Mouse (Mus musculus): ENCODE data around the gene Ift81. TPM values are rescaled to one million over a fixed set of nuclear protein-coding genes. Genes with fewer than 3 reads are reported as not detected.

The Ift81 gene
- total RNA-seq, 2 experiments from 2014 or later, result 3.7 to 6.2 TPM

GRCm38 (mm10) chr5:122524244-122524643 is 90.1 kb downstream of the Ift81 start:
- intact Hi-C loops (cut with DNase I; ENCODE audit: low total_unique reads), result no loop called here
- DNase-seq, result no peak

- DNase-seq, result no peak
- intact Hi-C loops (cut with DNase I; ENCODE audit: low total_unique reads), result no loop called here
These were observed 93.2 kb downstream of the Ift81 start for GRCm38 (mm10) chr5:122521130-122521473.

GRCm38 (mm10) chr5:122520254-122521129 is 93.8 kb downstream of the Ift81 start:
- no peak for DNase-seq
- intact Hi-C loops (cut with DNase I; ENCODE audit: low total_unique reads), result no loop called here

DNA sequence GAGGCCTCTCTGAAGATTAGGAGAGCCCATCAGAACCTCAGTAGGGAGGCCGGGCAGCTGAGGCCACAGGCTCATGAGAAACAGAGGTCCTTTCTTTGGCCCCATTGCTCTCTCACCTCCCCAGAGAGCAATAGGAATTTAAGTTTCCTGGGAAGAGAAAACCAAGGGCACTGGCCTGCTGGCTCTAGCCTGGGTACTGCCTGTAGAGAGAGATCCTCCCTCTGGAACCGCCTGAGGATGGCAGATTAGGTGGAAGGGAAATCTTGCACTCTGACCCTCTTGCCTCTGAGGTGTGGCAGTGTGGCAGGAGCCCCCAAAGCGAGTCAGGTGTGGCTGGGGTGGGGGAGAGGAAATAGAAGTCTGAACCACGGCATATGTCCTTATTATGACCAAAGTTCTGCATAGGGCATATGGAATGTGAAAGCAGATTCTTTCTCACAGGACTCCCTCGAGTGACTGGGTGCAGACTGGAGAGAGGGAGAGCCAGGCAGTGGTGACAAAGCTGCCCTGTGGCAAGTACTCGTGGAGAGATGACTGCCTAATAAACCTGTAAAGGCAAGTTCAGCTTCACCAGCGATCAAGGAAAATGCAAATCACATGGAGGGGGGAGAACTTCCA is 95.2 kb downstream of the Ift81 start:
- no peak for DNase-seq
- intact Hi-C loops (cut with DNase I; ENCODE audit: low total_unique reads), result no loop called here

GRCm38 (mm10) chr5:122518247-122518646 is 96.1 kb downstream of the Ift81 start:
- intact Hi-C loops (cut with DNase I; ENCODE audit: low total_unique reads), result no loop called here
- no peak for DNase-seq

GRCm38 (mm10) chr5:122516901-122517300 is 97.4 kb downstream of the Ift81 start:
- no peak for DNase-seq
- intact Hi-C loops (cut with DNase I; ENCODE audit: low total_unique reads), result no loop called here

DNA sequence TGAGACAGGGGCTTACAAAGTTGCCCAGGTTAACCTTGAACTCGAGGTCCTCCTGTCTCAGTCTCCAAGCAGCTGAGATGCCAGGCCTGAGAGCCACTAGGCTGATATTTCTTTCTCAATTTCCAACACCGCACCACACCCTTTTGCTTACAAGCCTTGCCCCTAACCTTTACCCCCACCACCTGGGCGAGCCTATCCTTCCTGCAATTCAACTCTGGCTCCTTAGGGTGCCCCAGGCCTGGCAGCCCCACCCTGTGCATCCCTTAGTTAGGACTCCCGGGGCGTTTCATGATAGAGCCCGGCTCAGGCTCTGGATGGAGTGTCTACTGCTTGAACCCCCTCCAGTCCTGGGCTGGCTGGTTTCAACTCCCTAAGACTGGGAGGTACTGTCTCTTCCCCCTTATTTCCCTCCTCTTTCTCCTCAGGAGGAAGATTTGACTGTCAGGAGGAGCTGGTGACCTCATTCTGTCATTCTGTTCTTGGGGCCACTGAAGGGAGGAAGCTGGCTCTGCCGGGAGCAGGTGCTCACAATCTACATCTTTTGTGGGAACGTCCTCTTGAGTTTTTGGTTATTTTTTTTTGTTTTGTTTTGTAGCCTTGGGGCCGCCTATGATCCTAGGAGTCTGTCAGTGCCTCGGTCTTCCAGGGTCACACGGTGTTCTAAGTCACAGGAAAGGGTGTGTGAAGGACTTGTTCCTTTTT is 98.1 kb downstream of the Ift81 start:
- intact Hi-C loops (cut with DNase I; ENCODE audit: low total_unique reads), result no loop called here
- DNase-seq, result no peak

GRCm38 (mm10) chr5:122514127-122514521 is 100.2 kb downstream of the Ift81 start:
- DNase-seq, result no peak
- intact Hi-C loops (cut with DNase I; ENCODE audit: low total_unique reads), result no loop called here

GRCm38 (mm10) chr5:122513421-122514126 is 100.7 kb downstream of the Ift81 start:
- no peak for DNase-seq
- intact Hi-C loops (cut with DNase I; ENCODE audit: low total_unique reads), result no loop called here

DNA sequence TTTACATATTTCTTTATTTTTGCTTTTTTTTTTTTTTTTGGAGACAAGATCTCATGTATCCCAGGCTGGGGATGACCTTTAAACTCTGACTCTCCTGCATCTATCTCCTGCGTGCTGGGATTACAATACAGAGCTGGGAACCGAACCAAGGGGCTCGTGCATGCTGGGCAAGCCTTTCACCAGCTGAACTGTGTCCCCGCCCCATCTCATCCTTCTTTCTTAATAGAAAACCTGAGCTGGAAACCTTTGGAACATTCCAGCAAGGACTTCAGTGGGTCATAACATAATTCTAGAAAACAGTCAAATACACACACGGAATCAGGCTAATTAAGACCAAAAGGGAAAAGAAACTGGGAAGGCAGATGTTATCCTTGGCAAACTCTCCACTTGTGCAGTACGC is 102.3 kb downstream of the Ift81 start:
- intact Hi-C loops (cut with DNase I; ENCODE audit: low total_unique reads), result no loop called here
- no peak for DNase-seq

- DNase-seq, result no peak
These were observed 102.9 kb downstream of the Ift81 start for GRCm38 (mm10) chr5:122511405-122511804.

DNA sequence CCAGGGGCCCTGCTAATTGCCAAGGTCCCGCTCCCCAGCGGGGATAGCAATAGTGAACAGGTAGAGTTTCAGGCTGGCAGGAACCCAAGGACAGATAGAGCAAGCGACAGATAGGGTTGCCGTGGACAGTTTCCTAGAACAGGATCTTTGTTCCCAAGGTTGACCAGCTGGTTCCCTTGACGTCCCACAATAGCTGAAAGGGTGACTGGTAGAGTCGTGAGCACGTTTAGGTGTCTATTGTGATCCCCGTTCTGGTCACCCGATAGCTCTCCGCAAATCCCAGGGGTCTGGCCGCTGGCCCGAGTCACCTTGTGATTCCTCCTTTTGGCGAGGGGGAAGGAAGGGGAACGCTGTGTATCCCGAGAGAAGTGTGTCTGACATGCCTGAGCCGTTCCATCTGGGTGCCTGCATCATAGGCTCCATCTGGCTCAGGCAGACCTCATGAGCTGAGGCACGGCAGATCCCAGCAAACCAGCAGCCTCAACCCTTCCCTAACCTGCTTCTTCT is 103.6 kb downstream of the Ift81 start:
- DNase-seq, result no peak
- intact Hi-C loops (cut with DNase I; ENCODE audit: low total_unique reads), result no loop called here

More at GRCm38 (mm10) chr5:122511405-122511804, 102.9 kb downstream of the Ift81 start:
- intact Hi-C loops (cut with DNase I; ENCODE audit: low total_unique reads), result no loop called here

GRCm38 (mm10) chr5:122509608-122510007 is 104.7 kb downstream of the Ift81 start:
- DNase-seq, result no peak
- intact Hi-C loops (cut with DNase I; ENCODE audit: low total_unique reads), result no loop called here

GRCm38 (mm10) chr5:122508861-122509306 is 105.4 kb downstream of the Ift81 start:
- intact Hi-C loops (cut with DNase I; ENCODE audit: low total_unique reads), result no loop called here
- DNase-seq, result no peak

DNA sequence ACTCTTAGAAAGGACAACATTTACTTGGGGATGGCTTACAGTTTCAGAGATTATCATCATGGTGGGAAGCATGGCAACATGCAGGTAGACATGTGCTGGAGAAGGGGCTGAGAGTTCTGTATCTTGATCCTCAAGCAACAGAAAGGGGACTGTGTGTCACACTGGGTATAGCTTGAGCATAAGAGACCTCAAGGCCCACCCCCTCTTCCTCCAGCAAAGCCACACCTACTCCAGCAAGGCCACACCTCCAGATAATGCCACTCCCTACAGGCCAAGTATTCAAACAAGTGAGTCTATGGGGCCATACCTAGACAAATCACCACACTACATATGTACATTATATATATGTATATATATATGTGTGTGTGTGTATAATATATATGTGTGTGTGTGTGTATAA is 106.9 kb downstream of the Ift81 start:
- intact Hi-C loops (cut with DNase I; ENCODE audit: low total_unique reads), result no loop called here
- no peak for DNase-seq

DNA sequence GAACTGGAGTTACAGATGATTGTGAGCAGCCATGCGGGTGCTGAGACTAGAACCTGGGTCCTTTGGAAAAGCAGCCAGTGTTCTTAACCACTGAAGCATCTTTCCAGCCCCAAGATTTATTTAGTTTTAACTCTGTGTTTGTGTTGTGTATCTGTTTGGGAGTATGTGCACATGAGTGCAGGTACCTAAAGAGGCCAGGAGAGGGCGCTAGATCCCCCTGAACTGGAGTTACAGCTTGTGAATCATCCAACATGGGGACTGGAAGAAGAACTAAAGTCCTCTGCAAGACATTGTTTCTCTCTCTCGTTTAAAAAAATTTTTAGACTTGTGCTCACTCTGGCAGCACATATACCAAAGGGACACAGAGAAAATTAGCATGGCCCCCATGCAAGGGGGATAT is 107.9 kb downstream of the Ift81 start:
- DNase-seq, result no peak
- intact Hi-C loops (cut with DNase I; ENCODE audit: low total_unique reads), result no loop called here

- no peak for DNase-seq
- intact Hi-C loops (cut with DNase I; ENCODE audit: low total_unique reads), result no loop called here
These were observed 108.8 kb downstream of the Ift81 start for GRCm38 (mm10) chr5:122505554-122505953.

GRCm38 (mm10) chr5:122503760-122504119 is 110.6 kb downstream of the Ift81 start:
- intact Hi-C loops (cut with DNase I; ENCODE audit: low total_unique reads), result no loop called here
- no peak for DNase-seq

- intact Hi-C loops (cut with DNase I; ENCODE audit: low total_unique reads), result no loop called here
These were observed 111.1 kb downstream of the Ift81 start for GRCm38 (mm10) chr5:122503015-122503759.

More at GRCm38 (mm10) chr5:122503015-122503759, 111.1 kb downstream of the Ift81 start:
- DNase-seq, result no peak

Data from gastrocnemius, postnatal 14 days (tissue).